17 mouse cellular contexts compared by ENCODE assay signal in genomic region chr4:63205583-63205982, GRCm38 (mm10). TPM values are rescaled to one million over a fixed set of nuclear protein-coding genes. Genes with fewer than 3 reads are reported as not detected.
DNase-seq lines count a peak whose midpoint lies in the region; ATAC-seq and TF ChIP-seq lines count a peak whose summit lies in the region.
"Had no signal": no experiment of that assay in that cellular context is flagged by ENCODE, and none has a peak within 500 bp of the region (broad histone marks: within the 10 kb centered on the region; RNA-seq: fewer than 3 reads in every experiment).

No protein-coding gene starts in this region.

- TF ChIP-seq CTCF in liver, postnatal 0 days (IDR thresholded peaks at IDR 0.05; ENCODE audit: low read depth): no peak

- no peak for DNase-seq in heart, embryonic 10.5 days (ENCODE audit: low spot score)
- no peak for DNase-seq in heart, postnatal 10 days
- DNase-seq in liver, postnatal 0 days: no peak
- DNase-seq in liver, embryonic 11.5 days (ENCODE audit: low spot score): no peak
- peak; percentile 24 for DNase-seq in right cerebral cortex, postnatal 25 days
- DNase-seq in right cerebral cortex, adult 2 months (ENCODE audit: low spot score in 2 of 2): no peak
- DNase-seq in splenic B cell, adult 2 months (ENCODE audit: low read depth, low spot score): peak; percentile 47
- no peak for DNase-seq in adrenal gland, postnatal 36 days
- DNase-seq: heart, adult 2 months; heart, postnatal 4 days; kidney, adult 18-20 months; thymus, postnatal 4 days had no signal

- H3K9me3 ChIP-seq in heart, embryonic 10.5 days: no peaks in the 10 kb centered on the region
- H3K9me3 ChIP-seq in liver, postnatal 0 days (ENCODE audit: low read length): no peaks in the 10 kb centered on the region
- no peaks in the 10 kb centered on the region for H3K9me3 ChIP-seq in liver, embryonic 11.5 days (ENCODE audit: control insufficient read depth, low read length)
- H3K9me3 ChIP-seq: liver, embryonic 15.5 days had no signal

- no peak overlapping the region for H3K4me3 ChIP-seq in heart, embryonic 10.5 days
- no peak overlapping the region for H3K4me3 ChIP-seq in liver, postnatal 0 days (ENCODE audit: low read depth, low read length)
- no peak overlapping the region for H3K4me3 ChIP-seq in liver, embryonic 11.5 days (ENCODE audit: low read depth, low read length)
- H3K4me3 ChIP-seq: erythroblast, embryonic 14.5 days; heart, adult 2 months; liver, embryonic 15.5 days had no signal

- no peak for TF ChIP-seq EP300 in liver, postnatal 0 days (IDR thresholded peaks at IDR 0.05; ENCODE audit: low read depth)

- no peak overlapping the region for H3K9ac ChIP-seq in liver, postnatal 0 days (replicated peaks)
- H3K9ac ChIP-seq in liver, embryonic 11.5 days (ENCODE audit: low read depth, low read length): no peak overlapping the region
- H3K9ac ChIP-seq: liver, embryonic 15.5 days had no signal

- H3K4me1 ChIP-seq in heart, embryonic 10.5 days: peaks cover 28% of the 10 kb centered on the region
- 0 out of 2 replicates have a peak, but pooled peaks cover 6% of the 10 kb centered on the region for H3K4me1 ChIP-seq in liver, postnatal 0 days (ENCODE audit: insufficient read depth)
- H3K4me1 ChIP-seq in liver, embryonic 11.5 days (replicated peaks; ENCODE audit: control insufficient read depth, insufficient read depth, low read length): no peaks in the 10 kb centered on the region

- no peak for ATAC-seq in liver, postnatal 0 days
- no peak for ATAC-seq in liver, embryonic 11.5 days (replicated peaks; ENCODE audit: low FRiP score)

- H3K27me3 ChIP-seq in heart, embryonic 10.5 days (ENCODE audit: insufficient read depth, poor library complexity, severe bottlenecking): no peaks in the 10 kb centered on the region
- H3K27me3 ChIP-seq in liver, postnatal 0 days (ENCODE audit: insufficient read depth, low read length): no peaks in the 10 kb centered on the region
- H3K27me3 ChIP-seq in liver, embryonic 11.5 days (replicated peaks; ENCODE audit: control insufficient read depth, insufficient read depth, low read length): no peaks in the 10 kb centered on the region
- H3K27me3 ChIP-seq in splenic B cell, adult 2 months (ENCODE audit: control insufficient read depth, insufficient read depth, low read length, poor library complexity, severe bottlenecking): no peaks in the 10 kb centered on the region
- H3K27me3 ChIP-seq: liver, embryonic 15.5 days had no signal

- intact Hi-C loops in heart, postnatal 10 days (cut with DNase I): no loop called here

- no peaks in the 10 kb centered on the region for H3K36me3 ChIP-seq in heart, embryonic 10.5 days
- no peaks in the 10 kb centered on the region for H3K36me3 ChIP-seq in liver, postnatal 0 days (replicated peaks; ENCODE audit: insufficient read depth, low read length)
- H3K36me3 ChIP-seq in liver, embryonic 11.5 days (ENCODE audit: control insufficient read depth, insufficient read depth, low read length): no peaks in the 10 kb centered on the region
- no peaks in the 10 kb centered on the region for H3K36me3 ChIP-seq in splenic B cell, adult 2 months (ENCODE audit: control insufficient read depth, insufficient read depth, low read length, poor library complexity, severe bottlenecking)
- H3K36me3 ChIP-seq: liver, embryonic 15.5 days had no signal

- 71% methylated on average over 7 of the region's 7 CpGs for WGBS in heart, embryonic 10.5 days
- 36% methylated on average over 7 of the region's 7 CpGs for WGBS in liver, postnatal 0 days (ENCODE audit: insufficient replicate concordance)
- 62% methylated on average over 7 of the region's 7 CpGs for WGBS in liver, embryonic 11.5 days

- H3K27ac ChIP-seq in heart, embryonic 10.5 days: 0 out of 2 replicates have a peak overlapping the region, but pooled peaks have one; percentile 8
- H3K27ac ChIP-seq in liver, postnatal 0 days (ENCODE audit: low read depth): peak overlapping the region; percentile 26; the same call in 1 of the 2 replicates
- H3K27ac ChIP-seq in liver, embryonic 11.5 days (ENCODE audit: low read depth, low read length): no peak overlapping the region
- H3K27ac ChIP-seq: heart, adult 2 months; liver, embryonic 15.5 days had no signal

- H3K4me2 ChIP-seq in liver, postnatal 0 days (ENCODE audit: low read depth, low read length): no peak overlapping the region
- H3K4me2 ChIP-seq in liver, embryonic 11.5 days: no peak overlapping the region
- H3K4me2 ChIP-seq: liver, embryonic 15.5 days had no signal

RNA-seq across cellular contexts. Expression of gene Col27a1, which starts 8.2 kb away (rescaled TPM):
- 2.3 and 4.3 TPM in 2 replicates for polyA plus RNA-seq in heart, embryonic 10.5 days (2016; fragmentation: Nextera tagmentation; extraction: Ambion mirVana)
- 1 to 10 TPM; 3.8 to 4.8 TPM for total RNA-seq in heart, postnatal 10 days (2021)
- polyA plus RNA-seq in liver, postnatal 0 days (2015; fragmentation: Nextera tagmentation; extraction: Ambion mirVana): 2.1 and 2.8 TPM in 2 replicates
- polyA plus RNA-seq in liver, embryonic 11.5 days (2014; fragmentation: Nextera tagmentation; extraction: Ambion mirVana): 5.0 and 6.4 TPM in 2 replicates
- 1 to 10 TPM; 6.1 to 8.3 TPM for total RNA-seq in adrenal gland, postnatal 36 days (2021)
- total RNA-seq: MEL had no signal

RNA-seq across cellular contexts. Expression of gene Kif12, which starts 33.7 kb away (rescaled TPM):
- polyA plus RNA-seq in heart, embryonic 10.5 days (2016; fragmentation: Nextera tagmentation; extraction: Ambion mirVana): 0.12 and 3.4 TPM in 2 replicates
- not detected for total RNA-seq in heart, postnatal 10 days (2021)
- 0.40 and 0.59 TPM in 2 replicates for polyA plus RNA-seq in liver, postnatal 0 days (2015; fragmentation: Nextera tagmentation; extraction: Ambion mirVana)
- 7.9 and 9.0 TPM in 2 replicates for polyA plus RNA-seq in liver, embryonic 11.5 days (2014; fragmentation: Nextera tagmentation; extraction: Ambion mirVana)
- not detected for total RNA-seq in adrenal gland, postnatal 36 days (2021)
- total RNA-seq: heart, adult 2 months; heart, postnatal 4 days; layer of hippocampus, postnatal 14 days; MEL had no signal
- polyA plus RNA-seq: C2C12; erythroblast, embryonic 14.5 days; heart, adult 2 months had no signal

RNA-seq across cellular contexts. Expression of gene Ambp, which starts 51.0 kb away (rescaled TPM):
- polyA plus RNA-seq in heart, embryonic 10.5 days (2016; fragmentation: Nextera tagmentation; extraction: Ambion mirVana): 5.8 and 158 TPM in 2 replicates
- not detected for total RNA-seq in heart, postnatal 10 days (2021)
- polyA plus RNA-seq in liver, postnatal 0 days (2015; fragmentation: Nextera tagmentation; extraction: Ambion mirVana): 2,449 and 2,507 TPM in 2 replicates
- 736 and 748 TPM in 2 replicates for polyA plus RNA-seq in liver, embryonic 11.5 days (2014; fragmentation: Nextera tagmentation; extraction: Ambion mirVana)
- 1 to 10 TPM in 1 of 2 experiments, not detected in 1; 1.2 TPM for total RNA-seq in adrenal gland, postnatal 36 days (2021)
- total RNA-seq: heart, adult 2 months; heart, postnatal 4 days; layer of hippocampus, postnatal 14 days; MEL had no signal
- polyA plus RNA-seq: C2C12; heart, adult 2 months had no signal

Comparison
In these comparisons a context has a peak if more than half of its experiments do, and no peak if none do; other contexts are left out.
1. DNase-seq: peak in right cerebral cortex, postnatal 25 days (single experiment) and splenic B cell, adult 2 months (single experiment); none in heart, embryonic 10.5 days (single experiment), heart, postnatal 10 days (0 of 2), liver, postnatal 0 days (single experiment), liver, embryonic 11.5 days (single experiment), right cerebral cortex, adult 2 months (0 of 2) and adrenal gland, postnatal 36 days (0 of 2).